Mouse (Mus musculus) stomach, postnatal 0 days (tissue): ENCODE measurements around the gene Csgalnact2.

ENCODE experiments used
- CTCF ChIP-seq: IDR thresholded peaks from 2 replicates; pipeline ENCODE4 v1.5.1; 2016; ENCODE audit warnings: antibody characterized with exemption, low read depth, mild to moderate bottlenecking, moderate library complexity
- EP300 ChIP-seq: optimal IDR thresholded peaks from 2 replicates; pipeline ENCODE3; 2016; ENCODE audit warnings: antibody characterized with exemption

GRCm38 (mm10) chr6:118164691-118165090, 25.8 kb upstream of the Csgalnact2 start:
- no peak for TF ChIP-seq EP300
- TF ChIP-seq CTCF, result no peak
